Mouse (Mus musculus) heart, embryonic 14.5 days (tissue): Measurements from ENCODE around the gene Galnt15. TPM values are rescaled to one million over a fixed set of nuclear protein-coding genes. Genes with fewer than 3 reads are reported as not detected.

Experiments used
- ATAC-seq: fragments of 200-750 bp; cut with Nextera tagmentation; 2 replicates; pipeline ENCODE4 v1.8.0; 2017; ENCODE audit warnings: low read depth, moderate TSS enrichment; ENCODE audit not compliant: insufficient number of reproducible peaks, insufficient read depth, low FRiP score
- H3K27ac ChIP-seq, 2 experiments: fragments of 200-500 bp in 1 of 2; fragments of 300-500 bp in 1 of 2; sonication (generic) in 1 of 2; replicated peaks in 1 of 2; 2 replicates each; pipeline ENCODE4 v1.5.1; 2012 to 2014; ENCODE audit warnings: low read depth in 2 of 2, low read length in 2 of 2, control low read depth in 1 of 2, mild to moderate bottlenecking in 1 of 2, mixed read lengths in 1 of 2; ENCODE audit not compliant: control insufficient read depth in 1 of 2, insufficient read depth in 1 of 2
- H3K27me3 ChIP-seq: fragments of 300-500 bp; sonication (generic); 2 replicates; pipeline ENCODE4 v1.6.1; 2014; ENCODE audit warnings: mild to moderate bottlenecking, low read length, control low read depth; ENCODE audit not compliant: control insufficient read depth, insufficient read depth
- H3K36me3 ChIP-seq: fragments of 300-500 bp; sonication (generic); 2 replicates; pipeline ENCODE4 v1.6.1; 2014; ENCODE audit warnings: mild to moderate bottlenecking, control low read depth, low read length, mixed read lengths; ENCODE audit not compliant: control insufficient read depth, insufficient read depth
- H3K4me1 ChIP-seq, 2 experiments: fragments of 200-500 bp in 1 of 2; fragments of 300-500 bp in 1 of 2; sonication (generic) in 1 of 2; 2 replicates each; pipeline ENCODE4 v1.6.1; 2012 to 2014; ENCODE audit warnings: low read length in 2 of 2, control low read depth in 1 of 2, mixed read lengths in 1 of 2; ENCODE audit not compliant: control insufficient read depth in 2 of 2, insufficient read depth in 2 of 2
- H3K4me2 ChIP-seq: fragments of 300-500 bp; sonication (generic); 2 replicates; pipeline ENCODE4 v1.6.1; 2014; ENCODE audit warnings: mild to moderate bottlenecking, low read length
- H3K4me3 ChIP-seq, 2 experiments: fragments of 200-500 bp in 1 of 2; fragments of 300-500 bp in 1 of 2; sonication (generic) in 1 of 2; 2 replicates each; pipeline ENCODE4 v1.5.1; 2012 to 2014; ENCODE audit warnings: low read length in 2 of 2, mild to moderate bottlenecking in 2 of 2, control low read depth in 1 of 2, low read depth in 1 of 2, moderate library complexity in 1 of 2; ENCODE audit not compliant: control insufficient read depth in 1 of 2, insufficient read depth in 1 of 2
- H3K9ac ChIP-seq: fragments of 300-500 bp; sonication (generic); 2 replicates; pipeline ENCODE4 v1.6.1; 2014; ENCODE audit warnings: mild to moderate bottlenecking, low read length
- H3K9me3 ChIP-seq: fragments of 300-500 bp; sonication (generic); 2 replicates; pipeline ENCODE4 v1.6.1; 2016; ENCODE audit warnings: low read length, control low read depth; ENCODE audit not compliant: control insufficient read depth
- WGBS: fragments of 180-500 bp; shearing (Covaris S2); extraction: QIAGEN DNeasy Blood & Tissue Kit; methylation state at CpG from one replicate; pipeline ENCODE4 v1.1.7; 2014; 5-methylcytosine and 5-hydroxymethylcytosine counted together
- polyA plus RNA-seq: library from polyadenylated mRNA; unstranded; fragments of >200 nt; fragmentation: Nextera tagmentation; extraction: Ambion mirVana; gene quantifications from 2 replicates; pipeline ENCODE4 v1.2.1, GENCODE M21; 2014

The Galnt15 gene
- polyA plus RNA-seq, 1 experiment from 2014 or later = 0.27 TPM

- Histone ChIP-seq H3K4me2 (no peak overlapping the region), H3K36me3 (peaks cover 55% of the 10 kb centered on the region), H3K9ac (no peak overlapping the region), H3K4me1 (peaks cover 8 to 29% of the 10 kb centered on the region in 2 experiments), H3K27ac (0 out of 4 replicates have a peak overlapping the region, but pooled peaks of 1 of the 2 experiments have one; percentile 39), H3K4me3 (no peak overlapping the region), H3K27me3 (no peaks in the 10 kb centered on the region), H3K9me3 (no peaks in the 10 kb centered on the region)
- 84% methylated on average over 4 of the region's 4 CpGs for WGBS
- no peak for ATAC-seq
Observed at GRCm38 (mm10) chr14:32091704-32092103, 62.9 kb downstream of the Galnt15 start.

- Histone ChIP-seq H3K27ac (peak overlapping the region; percentile 41 to 74), H3K36me3 (peaks cover 68% of the 10 kb centered on the region)
- 63% methylated on average over 1 of the region's 1 CpGs for WGBS
Observed at GRCm38 (mm10) chr14:32093018-32093417, 64.2 kb downstream of the Galnt15 start.

GRCm38 (mm10) chr14:32093500-32094117 lies 64.8 kb downstream of the Galnt15 start:
- Histone ChIP-seq H3K27ac (peak overlapping the region; percentile 41 to 74), H3K36me3 (peaks cover 74% of the 10 kb centered on the region), H3K9ac (peak overlapping the region; percentile 14; the same call in 1 of the 2 replicates), H3K27me3 (no peaks in the 10 kb centered on the region), H3K9me3 (no peaks in the 10 kb centered on the region), H3K4me1 (peaks cover 6 to 21% of the 10 kb centered on the region in 2 experiments), H3K4me2 (peak overlapping the region; percentile 19), H3K4me3 (no peak overlapping the region)
- 17% methylated on average over 11 of the region's 11 CpGs for WGBS
- peak; percentile 86 for ATAC-seq

More at GRCm38 (mm10) chr14:32093018-32093417, 64.2 kb downstream of the Galnt15 start:
- Histone ChIP-seq H3K9ac (peak overlapping the region; percentile 3; the same call in 1 of the 2 replicates), H3K27me3 (no peaks in the 10 kb centered on the region), H3K4me3 (no peak overlapping the region), H3K4me1 (peaks cover 6 to 21% of the 10 kb centered on the region in 2 experiments), H3K4me2 (peak overlapping the region; percentile 19), H3K9me3 (no peaks in the 10 kb centered on the region)
- no peak for ATAC-seq

GRCm38 (mm10) chr14:32095646-32096045 lies 66.9 kb downstream of the Galnt15 start:
- Histone ChIP-seq H3K27me3 (no peaks in the 10 kb centered on the region), H3K36me3 (peaks cover 86% of the 10 kb centered on the region), H3K4me1 (peaks cover 4 to 21% of the 10 kb centered on the region in 2 experiments), H3K9me3 (no peaks in the 10 kb centered on the region), H3K27ac (no peak overlapping the region), H3K4me2 (no peak overlapping the region), H3K4me3 (no peak overlapping the region), H3K9ac (no peak overlapping the region)
- ATAC-seq = no peak
- WGBS = 89% methylated on average over 5 of the region's 5 CpGs

- no peak overlapping the region for H3K9ac ChIP-seq
- 88% methylated on average over 5 of the region's 5 CpGs for WGBS
- H3K27me3 ChIP-seq = no peaks in the 10 kb centered on the region
- H3K27ac ChIP-seq = no peak overlapping the region
- peaks cover 4 to 21% of the 10 kb centered on the region in 2 experiments for H3K4me1 ChIP-seq
- no peak overlapping the region for H3K4me2 ChIP-seq
- H3K4me3 ChIP-seq = no peak overlapping the region
- peaks cover 91% of the 10 kb centered on the region for H3K36me3 ChIP-seq
- no peaks in the 10 kb centered on the region for H3K9me3 ChIP-seq
- ATAC-seq = no peak
Observed at GRCm38 (mm10) chr14:32096740-32097139, 68.0 kb downstream of the Galnt15 start.

GRCm38 (mm10) chr14:32097691-32098090 lies 68.9 kb downstream of the Galnt15 start:
- Histone ChIP-seq H3K36me3 (peaks cover 91% of the 10 kb centered on the region), H3K9me3 (no peaks in the 10 kb centered on the region), H3K9ac (no peak overlapping the region), H3K4me1 (peaks cover 4 to 16% of the 10 kb centered on the region in 2 experiments), H3K27ac (no peak overlapping the region), H3K4me3 (no peak overlapping the region), H3K4me2 (no peak overlapping the region), H3K27me3 (no peaks in the 10 kb centered on the region)
- 94% methylated on average over 7 of the region's 7 CpGs for WGBS
- no peak for ATAC-seq

GRCm38 (mm10) chr14:32098951-32099350 lies 70.2 kb downstream of the Galnt15 start:
- Histone ChIP-seq H3K27me3 (no peaks in the 10 kb centered on the region), H3K9me3 (no peaks in the 10 kb centered on the region), H3K36me3 (peaks cover 96% of the 10 kb centered on the region), H3K4me1 (peaks cover 0 to 5% of the 10 kb centered on the region in 2 experiments; a peak in 3 of 4 replicates), H3K27ac (no peak overlapping the region), H3K4me2 (no peak overlapping the region), H3K9ac (no peak overlapping the region), H3K4me3 (no peak overlapping the region)
- no peak for ATAC-seq
- 93% methylated on average over 3 of the region's 3 CpGs for WGBS
